Mouse (Mus musculus): Measurements from ENCODE around the gene Zfp654. TPM values are rescaled to one million over a fixed set of nuclear protein-coding genes. Genes with fewer than 3 reads are reported as not detected.
A peak's percentile ranks its signal among the peaks of the same experiment; 100 is the strongest.

Gene Zfp654
- total and polyA plus RNA-seq, 3 experiments = 6.5 to 22.6 (median 7.1) TPM

GRCm38 (mm10) chr16:64852891-64853290 lies 1.4 kb upstream of the Zfp654 start:
- H3K9me3 ChIP-seq (replicated peaks; ENCODE audit: low read length) = no peaks in the 10 kb centered on the region
- H3K4me1 ChIP-seq (ENCODE audit: control insufficient read depth in 1 of 2, insufficient read depth in 2 of 2) = peaks cover 2 to 31% of the 10 kb centered on the region in 2 experiments; a peak in 3 of 4 replicates
- in situ Hi-C loops (cut with MboI; ENCODE audit: low pct_ligation_motif_present, low pct_unique_long_range_greater_than_20kb, low sequenced_read_pairs) (no loop called here), dilution Hi-C loops (cut with MboI; ENCODE audit: extremely low pct_ligation_motif_present, extremely low pct_unique_long_range_greater_than_20kb, low sequenced_read_pairs) (no loop called here)
- H3K4me2 ChIP-seq (ENCODE audit: insufficient read depth, low read depth, poor library complexity, severe bottlenecking) = peak overlapping the region; percentile 95
- peak overlapping the region; percentile 71; the same call in 1 of the 2 replicates for H3K27ac ChIP-seq (ENCODE audit: insufficient read depth, low read depth)
- H3K27me3 ChIP-seq (replicated peaks) = no peaks in the 10 kb centered on the region
- H3K36me3 ChIP-seq (replicated peaks in 1 of 2; ENCODE audit: control insufficient read depth in 1 of 2, insufficient read depth in 1 of 2, low read length in 1 of 2) = peaks cover 19 to 41% of the 10 kb centered on the region in 2 experiments
- TF ChIP-seq ETS1 (conservative IDR thresholded peaks at IDR 0.05; ENCODE audit: low read depth, low read length) (no peak), MAFK (IDR thresholded peaks at IDR 0.05; ENCODE audit: insufficient replicate concordance, low read length) (no peak), CHD1 (IDR thresholded peaks at IDR 0.05; ENCODE audit: low read depth, low read length) (0 out of 2 replicates have a peak, but pooled peaks have one; percentile 57), EP300 (IDR thresholded peaks at IDR 0.05; ENCODE audit: low read length) (0 out of 2 replicates have a peak, but pooled peaks have one; percentile 28), RCOR1 (conservative IDR thresholded peaks at IDR 0.05; ENCODE audit: low read depth, low read length) (no peak), UBTF (IDR thresholded peaks at IDR 0.05; ENCODE audit: low read depth, low read length) (no peak), TCF12 (IDR thresholded peaks at IDR 0.05; ENCODE audit: low read depth, low read length) (no peak), CTCF (conservative IDR thresholded peaks at IDR 0.05 in 1 of 2, IDR thresholded peaks at IDR 0.05 in 1 of 2; ENCODE audit: low read depth in 2 of 2, low read length in 2 of 2) (no peak), POLR2A (IDR thresholded peaks at IDR 0.05; ENCODE audit: low read depth, low read length) (no peak), MAZ (IDR thresholded peaks at IDR 0.05; ENCODE audit: low read depth, low read length) (0 out of 2 replicates have a peak, but pooled peaks have one; percentile 34), GABPA (IDR thresholded peaks at IDR 0.05; ENCODE audit: insufficient replicate concordance, low read depth, low read length) (no peak), ZMIZ1 (IDR thresholded peaks at IDR 0.05; ENCODE audit: low read depth, low read length) (no peak), TBP (conservative IDR thresholded peaks at IDR 0.05; ENCODE audit: low read depth, low read length) (no peak), SIN3A (IDR thresholded peaks at IDR 0.05; ENCODE audit: low read length) (no peak; the same call in 1 of the 2 replicates), NRF1 (IDR thresholded peaks at IDR 0.05; ENCODE audit: low read depth, low read length) (no peak), ZNF384 (IDR thresholded peaks at IDR 0.05; ENCODE audit: low read depth, low read length) (no peak), IRF4 (IDR thresholded peaks at IDR 0.05; ENCODE audit: low read depth, low read length) (no peak), JUN (IDR thresholded peaks at IDR 0.05; ENCODE audit: insufficient read depth, low read depth, low read length) (no peak), JUND (conservative IDR thresholded peaks at IDR 0.05; ENCODE audit: low read depth, low read length) (no peak), BHLHE40 (IDR thresholded peaks at IDR 0.05; ENCODE audit: low read depth, low read length) (no peak), MYC (IDR thresholded peaks at IDR 0.05; ENCODE audit: low read depth, low read length) (0 out of 2 replicates have a peak, but pooled peaks have one; percentile 27), ZC3H11A (IDR thresholded peaks at IDR 0.05; ENCODE audit: low read depth, low read length) (no peak), RAD21 (IDR thresholded peaks at IDR 0.05; ENCODE audit: low read depth, low read length) (no peak), ELF1 (IDR thresholded peaks at IDR 0.05; ENCODE audit: low read depth, low read length) (no peak), USF1 (IDR thresholded peaks at IDR 0.05; ENCODE audit: low read depth, low read length) (no peak), POLR2AphosphoS2 (IDR thresholded peaks at IDR 0.05; ENCODE audit: low read depth, low read length) (no peak), ZKSCAN1 (IDR thresholded peaks at IDR 0.05; ENCODE audit: borderline replicate concordance, low read depth, low read length) (no peak), CHD2 (IDR thresholded peaks at IDR 0.05; ENCODE audit: low read length) (no peak), MXI1 (IDR thresholded peaks at IDR 0.05; ENCODE audit: low read depth, low read length) (peak; percentile 23; the same call in 1 of the 2 replicates)
- peak overlapping the region; percentile 94 for H3K9ac ChIP-seq (ENCODE audit: insufficient read depth, low read depth)
- peak overlapping the region; percentile 61 to 95 (median 67) for H3K4me3 ChIP-seq (replicated peaks in 1 of 3; ENCODE audit: low read depth in 2 of 3, low read length in 2 of 3, poor library complexity in 1 of 3)
- peaks cover 45% of the 10 kb centered on the region for H3K79me2 ChIP-seq (replicated peaks; ENCODE audit: control insufficient read depth, extremely low read depth, insufficient read depth, poor library complexity, severe bottlenecking)
- peak; percentile 27 for DNase-seq (ENCODE audit: extremely low read depth)
